Mouse (Mus musculus): ENCODE data around the gene Rsl1. TPM values are rescaled to one million over a fixed set of nuclear protein-coding genes. Genes with fewer than 3 reads are reported as not detected.

Rsl1 gene
- polyA plus RNA-seq (2017; shearing (Covaris generic)), result 19.7 TPM

DNA sequence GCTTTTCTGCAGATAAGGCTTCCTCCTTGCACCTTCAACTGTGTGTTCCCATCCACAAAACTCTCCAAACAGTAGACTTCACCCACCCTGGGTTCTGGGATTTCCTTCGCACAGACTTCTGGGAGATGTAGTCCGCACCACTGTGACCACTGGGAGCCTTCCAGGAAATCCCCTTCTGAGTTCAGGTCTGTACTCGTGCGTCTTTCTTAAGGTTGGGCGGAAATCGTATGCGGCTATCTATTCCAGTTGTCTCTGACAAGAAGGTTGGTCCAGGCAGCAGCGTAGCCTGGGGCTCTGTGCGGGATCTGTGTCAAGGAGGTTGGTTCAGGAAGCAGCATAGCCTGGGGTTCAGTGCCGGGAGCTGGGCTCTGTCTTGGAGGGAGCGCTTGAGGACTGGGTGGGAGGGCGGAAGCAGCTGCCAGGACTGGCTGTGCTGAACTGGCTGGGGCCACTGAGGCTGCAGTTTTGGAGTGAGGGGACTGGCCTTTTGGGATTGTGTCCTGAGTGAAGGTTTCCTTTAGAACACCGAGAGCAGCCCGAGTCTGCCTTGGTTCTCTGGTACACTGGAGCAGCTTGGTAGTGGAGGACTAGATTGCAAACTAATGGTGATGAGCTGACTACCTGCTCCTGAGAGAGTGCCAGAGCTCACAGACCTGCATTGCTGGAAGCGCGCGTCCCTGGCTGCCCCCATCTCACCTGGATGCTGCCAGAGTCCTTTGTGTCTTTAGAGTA lies at the start of gene Rsl1:
TSS of gene Rsl1 (plus strand) at position 192 of the 732 bp plus-strand sequence.

DNA sequence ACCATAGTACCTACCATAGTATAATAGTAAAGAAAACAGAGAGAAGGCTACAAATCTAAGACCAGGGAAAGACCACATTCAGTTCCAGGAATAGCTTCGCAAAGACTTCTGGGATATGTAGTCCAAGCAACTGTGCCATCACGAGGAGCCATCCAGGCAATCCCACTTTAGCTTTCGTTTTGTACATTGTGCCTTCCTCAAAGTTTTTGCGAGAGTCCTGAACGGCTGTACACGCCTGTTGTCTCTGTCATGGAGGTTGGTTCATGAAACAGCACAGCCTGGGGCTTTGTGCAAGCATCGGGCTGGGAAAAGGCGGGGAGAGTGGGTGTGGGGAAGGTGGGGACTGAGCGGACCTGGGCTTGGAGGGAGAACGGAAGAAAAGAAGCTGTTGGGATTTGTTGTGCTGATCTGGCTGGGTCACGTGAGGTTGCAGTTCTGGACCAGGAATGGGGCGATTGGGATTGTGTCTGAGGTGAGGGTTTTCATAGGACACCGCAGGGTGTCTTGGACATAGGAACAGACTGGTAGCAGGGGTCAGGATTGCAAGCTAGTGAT lies 21.4 kb downstream of the Rsl1 start, which contains the start of gene Zfp455:
TSS of gene Zfp455 (plus strand) at position 167 of the 555 bp plus-strand sequence.

Other genes starting within 250 kb of the Rsl1 start
- 8.4 TPM for gene Zfp712, start 112.0 kb upstream of the Rsl1 start, polyA plus RNA-seq (2017; shearing (Covaris generic))
- gene Zfp708, start 75.2 kb upstream of the Rsl1 start, polyA plus RNA-seq (2017; shearing (Covaris generic)), result 8.0 TPM
- gene Gm28557, start 64.6 kb upstream of the Rsl1 start, polyA plus RNA-seq (2017; shearing (Covaris generic)), result 3.6 TPM
- gene Rslcan18, start 56.9 kb upstream of the Rsl1 start, polyA plus RNA-seq (2017; shearing (Covaris generic)), result 0.27 TPM
- gene Zfp759, start 51.5 kb upstream of the Rsl1 start, polyA plus RNA-seq (2017; shearing (Covaris generic)), result 2.7 TPM
- 7.0 TPM for gene Zfp455, start 21.3 kb downstream of the Rsl1 start, polyA plus RNA-seq (2017; shearing (Covaris generic))
- gene Zfp458, start 105.3 kb downstream of the Rsl1 start, polyA plus RNA-seq (2017; shearing (Covaris generic)), result 3.1 TPM
- gene Zfp457, start 133.3 kb downstream of the Rsl1 start, polyA plus RNA-seq (2017; shearing (Covaris generic)), result 1.0 TPM
- 7.4 TPM for gene Zfp595, start 159.4 kb downstream of the Rsl1 start, polyA plus RNA-seq (2017; shearing (Covaris generic))
- 0.76 TPM for gene Gm28044, start 187.4 kb downstream of the Rsl1 start, polyA plus RNA-seq (2017; shearing (Covaris generic))
- 2.3 TPM for gene Zfp953, start 187.4 kb downstream of the Rsl1 start, polyA plus RNA-seq (2017; shearing (Covaris generic))
- gene Gm28041, start 202.6 kb downstream of the Rsl1 start, polyA plus RNA-seq (2017; shearing (Covaris generic)), result 2.6 TPM
- 8.0 TPM for gene Zfp456, start 202.6 kb downstream of the Rsl1 start, polyA plus RNA-seq (2017; shearing (Covaris generic))
- gene Zfp429, start 226.6 kb downstream of the Rsl1 start, polyA plus RNA-seq (2017; shearing (Covaris generic)), result 29.7 TPM
- 3.3 TPM for gene Zfp459, start 248.2 kb downstream of the Rsl1 start, polyA plus RNA-seq (2017; shearing (Covaris generic))

All from CD4-positive, CD25-positive, alpha-beta regulatory T cell, adult 9 weeks (primary cell).